Mouse (Mus musculus) CH12.LX (cell line): ENCODE measurements around the gene Nsun2. TPM values are rescaled to one million over a fixed set of nuclear protein-coding genes. Genes with fewer than 3 reads are reported as not detected.

Source experiments
- DNase-seq: peaks from one replicate; pipeline ENCODE4 v3.0.0-alpha.2; 2013; ENCODE audit errors: extremely low read depth
- H3K27ac ChIP-seq: 2 replicates; pipeline ENCODE4 v1.5.1; 2012; ENCODE audit warnings: low read depth, mild to moderate bottlenecking, control low read depth, moderate library complexity; ENCODE audit not compliant: insufficient read depth
- H3K27me3 ChIP-seq: replicated peaks from 2 replicates; pipeline ENCODE3; 2012; ENCODE audit warnings: inconsistent platforms
- H3K36me3 ChIP-seq, 2 experiments: replicated peaks in 1 of 2; 2 replicates each; pipeline versions ENCODE3 to v1.6.1; 2012; ENCODE audit warnings: inconsistent platforms in 1 of 2, low read length in 1 of 2, mild to moderate bottlenecking in 1 of 2, mixed read lengths in 1 of 2, moderate library complexity in 1 of 2; ENCODE audit not compliant: control insufficient read depth in 1 of 2, insufficient read depth in 1 of 2
- H3K4me1 ChIP-seq, 2 experiments: 2 replicates each; pipeline ENCODE4 v1.6.1; 2012; ENCODE audit warnings: inconsistent platforms in 1 of 2, moderate library complexity in 1 of 2; ENCODE audit not compliant: insufficient read depth in 2 of 2, control insufficient read depth in 1 of 2
- H3K4me2 ChIP-seq: 2 replicates; pipeline ENCODE4 v1.6.1; 2012; ENCODE audit warnings: low read depth, mild to moderate bottlenecking, control low read depth; ENCODE audit not compliant: poor library complexity, insufficient read depth, severe bottlenecking
- H3K4me3 ChIP-seq, 3 experiments: fragments of 150-350 bp in 1 of 3; sonication (generic) in 1 of 3; replicated peaks in 1 of 3; 2 replicates each; pipeline versions ENCODE3 to v1.5.1; 2011 to 2012; ENCODE audit warnings: low read depth in 2 of 3, low read length in 2 of 3, mild to moderate bottlenecking in 2 of 3, moderate library complexity in 2 of 3, control low read depth in 1 of 3, improper control_type of control experiment in 1 of 3, inconsistent platforms in 1 of 3, mixed read lengths in 1 of 3; ENCODE audit not compliant: poor library complexity in 1 of 3
- H3K79me2 ChIP-seq: replicated peaks from 2 replicates; pipeline ENCODE4 v1.6.1; 2012; ENCODE audit warnings: mild to moderate bottlenecking, moderate library complexity; ENCODE audit not compliant: control insufficient read depth, poor library complexity, insufficient read depth, severe bottlenecking; ENCODE audit errors: extremely low read depth
- H3K9ac ChIP-seq: 2 replicates; pipeline ENCODE4 v1.6.1; 2012; ENCODE audit warnings: low read depth, mild to moderate bottlenecking, control low read depth, moderate library complexity; ENCODE audit not compliant: insufficient read depth
- H3K9me3 ChIP-seq: replicated peaks from 2 replicates; pipeline ENCODE3; 2012; ENCODE audit warnings: low read length, inconsistent platforms, mixed read lengths
- E2F4 ChIP-seq: IDR thresholded peaks from 2 replicates; pipeline ENCODE4 v1.6.1; 2011; ENCODE audit warnings: low read depth, low read length, improper control_type of control experiment; ENCODE audit not compliant: insufficient replicate concordance
- ELF1 ChIP-seq: IDR thresholded peaks from 2 replicates; pipeline ENCODE4 v1.6.1; 2014; ENCODE audit warnings: low read depth, mild to moderate bottlenecking, inconsistent platforms, low read length, improper control_type of control experiment
- EP300 ChIP-seq: IDR thresholded peaks from 2 replicates; pipeline ENCODE4 v1.6.1; 2011; ENCODE audit warnings: low read length, improper control_type of control experiment
- ETS1 ChIP-seq: conservative IDR thresholded peaks from 2 replicates; pipeline ENCODE4 v1.6.1; 2012; ENCODE audit warnings: low read depth, mild to moderate bottlenecking, inconsistent platforms, low read length, improper control_type of control experiment, moderate library complexity
- GABPA ChIP-seq: IDR thresholded peaks from 2 replicates; pipeline ENCODE4 v1.6.1; 2012; ENCODE audit warnings: low read depth, low read length, improper control_type of control experiment, inconsistent platforms; ENCODE audit not compliant: insufficient replicate concordance
- HCFC1 ChIP-seq: IDR thresholded peaks from 2 replicates; pipeline ENCODE4 v1.6.1; 2012; ENCODE audit warnings: low read depth, mild to moderate bottlenecking, inconsistent platforms, low read length, improper control_type of control experiment
- IRF4 ChIP-seq: IDR thresholded peaks from 2 replicates; pipeline ENCODE4 v1.6.1; 2014; ENCODE audit warnings: low read depth, mild to moderate bottlenecking, inconsistent platforms, low read length, improper control_type of control experiment
- JUND ChIP-seq: conservative IDR thresholded peaks from 2 replicates; pipeline ENCODE4 v1.6.1; 2011; ENCODE audit warnings: low read depth, low read length, improper control_type of control experiment
- MEF2A ChIP-seq: IDR thresholded peaks from 2 replicates; pipeline ENCODE4 v1.6.1; 2014; ENCODE audit warnings: low read depth, mild to moderate bottlenecking, inconsistent platforms, low read length, improper control_type of control experiment, borderline replicate concordance
- MXI1 ChIP-seq: IDR thresholded peaks from 2 replicates; pipeline ENCODE4 v1.6.1; 2011; ENCODE audit warnings: mild to moderate bottlenecking, low read depth, low read length, improper control_type of control experiment
- MYC ChIP-seq: IDR thresholded peaks from 2 replicates; pipeline ENCODE4 v1.6.1; 2011; ENCODE audit warnings: low read depth, mild to moderate bottlenecking, improper control_type of control experiment, low read length
- NELFE ChIP-seq: IDR thresholded peaks from 2 replicates; pipeline ENCODE4 v1.6.1; 2011; ENCODE audit warnings: low read depth, low read length, improper control_type of control experiment
- NRF1 ChIP-seq: IDR thresholded peaks from 2 replicates; pipeline ENCODE4 v1.6.1; 2014; ENCODE audit warnings: low read depth, mild to moderate bottlenecking, inconsistent platforms, low read length, improper control_type of control experiment, moderate library complexity
- POLR2A ChIP-seq: IDR thresholded peaks from 2 replicates; pipeline ENCODE4 v1.6.1; 2011; ENCODE audit warnings: low read depth, mild to moderate bottlenecking, improper control_type of control experiment, low read length
- RAD21 ChIP-seq: IDR thresholded peaks from 2 replicates; pipeline ENCODE4 v1.6.1; 2011; ENCODE audit warnings: low read depth, mild to moderate bottlenecking, low read length, improper control_type of control experiment, moderate library complexity
- RCOR1 ChIP-seq: conservative IDR thresholded peaks from 2 replicates; pipeline ENCODE4 v1.6.1; 2012; ENCODE audit warnings: low read depth, mild to moderate bottlenecking, inconsistent platforms, low read length, improper control_type of control experiment
- SMC3 ChIP-seq: IDR thresholded peaks from 2 replicates; pipeline ENCODE4 v1.6.1; 2011; ENCODE audit warnings: low read depth, low read length, improper control_type of control experiment
- TBP ChIP-seq: conservative IDR thresholded peaks from 2 replicates; pipeline ENCODE4 v1.6.1; 2011; ENCODE audit warnings: low read depth, low read length, improper control_type of control experiment
- ZC3H11A ChIP-seq: IDR thresholded peaks from 2 replicates; pipeline ENCODE4 v1.6.1; 2012; ENCODE audit warnings: low read depth, mild to moderate bottlenecking, inconsistent platforms, low read length, improper control_type of control experiment
- ZNF384 ChIP-seq: IDR thresholded peaks from 2 replicates; pipeline ENCODE4 v1.6.1; 2012; ENCODE audit warnings: low read depth, low read length, improper control_type of control experiment, inconsistent platforms
- dilution Hi-C: fragments of 300-500 bp; cut with MboI; formaldehyde crosslinking; loops from 2 replicates; pipeline ENCODE4 v1.14.3; 2020; ENCODE audit warnings: low sequenced_read_pairs; ENCODE audit not compliant: extremely low pct_unique_long_range_greater_than_20kb, extremely low pct_ligation_motif_present
- in situ Hi-C: fragments of 300-500 bp; cut with MboI; formaldehyde crosslinking; loops from 3 replicates; pipeline ENCODE4 v1.14.3; 2019; ENCODE audit warnings: low sequenced_read_pairs, low pct_ligation_motif_present, low pct_unique_long_range_greater_than_20kb, mixed read lengths
- polyA plus RNA-seq: library from polyadenylated mRNA; unstranded; fragments of >175 nt; gene quantifications from 2 replicates; pipeline ENCODE4 v1.2.1, GENCODE M21; 2012; ENCODE audit warnings: low read depth; ENCODE audit not compliant: insufficient read length
- total RNA-seq, 2 experiments: library from RNA; depleted of rRNA; stranded (reverse); fragments of 300-350 nt in 1 of 2; fragments of >200 nt in 1 of 2; gene quantifications; 2 replicates each; pipeline ENCODE4 v1.2.3; 2012 to 2014

The Nsun2 gene
- total and polyA plus RNA-seq, 3 experiments: 178 to 292 (median 279) TPM

DNA sequence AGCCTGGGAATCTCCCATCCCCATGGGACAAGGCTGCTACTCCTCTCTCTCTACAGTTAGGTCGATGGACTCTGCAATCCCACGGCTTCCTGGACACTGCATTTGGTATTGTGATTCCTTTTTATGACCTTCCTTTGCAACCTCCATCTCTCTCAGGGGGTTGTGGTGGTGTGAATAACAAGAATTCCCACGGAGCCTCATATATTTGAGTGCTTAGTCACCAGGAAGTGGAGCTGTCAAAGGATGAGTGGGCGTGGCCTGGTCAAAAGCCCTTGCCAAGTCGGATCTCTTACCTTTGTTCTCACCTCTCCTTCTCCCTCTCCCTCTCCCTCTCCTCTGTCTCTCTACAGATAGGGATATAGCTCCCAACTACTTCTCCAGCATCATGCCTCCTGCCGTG lies 52.3 kb downstream of the Nsun2 start:
- no peaks in the 10 kb centered on the region for H3K27me3 ChIP-seq
- no peak overlapping the region for H3K4me2 ChIP-seq
- no peak overlapping the region for H3K27ac ChIP-seq
- dilution Hi-C loops: no loop called here
- in situ Hi-C loops: no loop called here
- no peaks in the 10 kb centered on the region for H3K9me3 ChIP-seq
- H3K4me3 ChIP-seq: no peak overlapping the region
- H3K9ac ChIP-seq: no peak overlapping the region
- no peaks in the 10 kb centered on the region for H3K79me2 ChIP-seq
- H3K36me3 ChIP-seq: no peaks in the 10 kb centered on the region
- H3K4me1 ChIP-seq: peaks cover 4 to 9% of the 10 kb centered on the region in 2 experiments; a peak in 3 of 4 replicates
- TF ChIP-seq ZC3H11A (no peak), EP300 (no peak), NRF1 (no peak), TBP (no peak), RAD21 (no peak), E2F4 (no peak), MXI1 (no peak), ZNF384 (no peak), GABPA (no peak)
- no peak for DNase-seq

DNA sequence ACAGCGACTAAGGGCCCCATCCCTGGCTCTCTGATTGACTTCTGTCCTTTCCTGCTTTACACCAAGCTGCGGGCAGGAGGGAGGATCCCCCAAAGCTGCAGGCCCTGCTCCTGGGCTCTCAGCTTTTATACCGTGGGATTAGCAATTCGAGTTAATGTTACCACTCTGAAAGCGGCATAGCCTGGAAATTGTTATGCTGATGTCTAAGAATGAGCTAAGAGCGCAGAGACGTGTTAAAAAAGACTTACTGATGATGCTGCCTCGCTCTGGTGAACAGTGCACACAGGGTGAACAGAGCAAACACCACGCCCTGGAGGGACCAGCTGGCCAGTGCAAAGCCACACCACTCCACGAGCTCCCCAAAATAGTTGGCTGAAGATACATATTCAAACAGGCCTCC lies 52.8 kb downstream of the Nsun2 start:
- H3K9ac ChIP-seq: no peak overlapping the region
- H3K27ac ChIP-seq: no peak overlapping the region
- no peaks in the 10 kb centered on the region for H3K27me3 ChIP-seq
- no peak for DNase-seq
- no peaks in the 10 kb centered on the region for H3K9me3 ChIP-seq
- H3K36me3 ChIP-seq: no peaks in the 10 kb centered on the region
- no peak overlapping the region for H3K4me3 ChIP-seq
- dilution Hi-C loops: no loop called here
- H3K4me1 ChIP-seq: peaks cover 4 to 9% of the 10 kb centered on the region in 2 experiments; a peak in 3 of 4 replicates
- TF ChIP-seq JUND: no peak
- no peak for TF ChIP-seq ELF1
- TF ChIP-seq HCFC1: no peak
- no peak for TF ChIP-seq E2F4
- no peak for TF ChIP-seq GABPA
- no peak for TF ChIP-seq NELFE
- no peak for TF ChIP-seq IRF4
- TF ChIP-seq ETS1: no peak
- no peak for TF ChIP-seq MYC
- TF ChIP-seq RCOR1: no peak
- no peak for TF ChIP-seq ZC3H11A
- no peak for TF ChIP-seq POLR2A
- no peak for TF ChIP-seq SMC3
- TF ChIP-seq MEF2A: no peak
- no peak for TF ChIP-seq MXI1
- H3K79me2 ChIP-seq: no peaks in the 10 kb centered on the region
- H3K4me2 ChIP-seq: no peak overlapping the region
- in situ Hi-C loops: no loop called here
